In genomic region chr11:98965416-98966077, GRCm38 (mm10) we compare ENCODE assay signal across 8 mouse cellular contexts. TPM values are rescaled to one million over a fixed set of nuclear protein-coding genes. Genes with fewer than 3 reads are reported as not detected.
DNase-seq lines count a peak whose midpoint lies in the region; ATAC-seq lines count a peak whose summit lies in the region.

No protein-coding gene starts in this region.

- no peak overlapping the region for H3K9ac ChIP-seq in midbrain, embryonic 16.5 days (ENCODE audit: low read depth, low read length)
- peak overlapping the region; percentile 31 for H3K9ac ChIP-seq in limb, embryonic 12.5 days (replicated peaks)
- H3K9ac ChIP-seq in stomach, embryonic 16.5 days (ENCODE audit: low read length), result peak overlapping the region; percentile 88

- peaks cover 100% of the 10 kb centered on the region for H3K4me1 ChIP-seq in midbrain, embryonic 10.5 days
- peaks cover 88% of the 10 kb centered on the region for H3K4me1 ChIP-seq in midbrain, embryonic 16.5 days (ENCODE audit: control insufficient read depth, insufficient read depth, low read length)
- peaks cover 99% of the 10 kb centered on the region for H3K4me1 ChIP-seq in limb, embryonic 12.5 days (replicated peaks)
- H3K4me1 ChIP-seq in stomach, embryonic 16.5 days (ENCODE audit: control insufficient read depth, insufficient read depth, low read length), result peaks cover 88% of the 10 kb centered on the region

- H3K27me3 ChIP-seq in midbrain, embryonic 10.5 days (ENCODE audit: low read depth, poor library complexity, severe bottlenecking), result peaks cover 68% of the 10 kb centered on the region
- peaks cover 10% of the 10 kb centered on the region for H3K27me3 ChIP-seq in midbrain, embryonic 16.5 days (ENCODE audit: control insufficient read depth, insufficient read depth, low read depth, low read length)
- H3K27me3 ChIP-seq in limb, embryonic 12.5 days, result no peaks in the 10 kb centered on the region
- no peaks in the 10 kb centered on the region for H3K27me3 ChIP-seq in stomach, embryonic 16.5 days (ENCODE audit: control insufficient read depth, insufficient read depth, low read length)

- intact Hi-C loops in gastrocnemius, postnatal 36 days (cut with DNase I), result no loop called here

- H3K4me3 ChIP-seq in midbrain, embryonic 10.5 days, result peak overlapping the region; percentile 74
- no peak overlapping the region for H3K4me3 ChIP-seq in midbrain, embryonic 16.5 days (ENCODE audit: low read depth, low read length)
- peak overlapping the region; percentile 73 for H3K4me3 ChIP-seq in limb, embryonic 12.5 days (replicated peaks)
- peak overlapping the region; percentile 79 for H3K4me3 ChIP-seq in stomach, embryonic 16.5 days (replicated peaks; ENCODE audit: low read length)

- no peak for ATAC-seq in midbrain, embryonic 16.5 days
- ATAC-seq in limb, embryonic 12.5 days (ENCODE audit: insufficient number of reproducible peaks, insufficient read depth, low FRiP score, low TSS enrichment, low read depth), result no peak
- no peak for ATAC-seq in stomach, embryonic 16.5 days (ENCODE audit: insufficient read depth, low FRiP score)

- H3K4me2 ChIP-seq in midbrain, embryonic 16.5 days (ENCODE audit: low read length), result no peak overlapping the region
- peak overlapping the region; percentile 99 for H3K4me2 ChIP-seq in limb, embryonic 12.5 days
- peak overlapping the region; percentile 100 for H3K4me2 ChIP-seq in stomach, embryonic 16.5 days (ENCODE audit: low read depth, low read length)

- H3K9me3 ChIP-seq in midbrain, embryonic 10.5 days (replicated peaks), result no peaks in the 10 kb centered on the region
- H3K9me3 ChIP-seq in midbrain, embryonic 16.5 days (replicated peaks; ENCODE audit: control insufficient read depth, low read length, poor library complexity, severe bottlenecking), result no peaks in the 10 kb centered on the region
- H3K9me3 ChIP-seq in limb, embryonic 12.5 days, result no peaks in the 10 kb centered on the region
- H3K9me3 ChIP-seq in stomach, embryonic 16.5 days (replicated peaks; ENCODE audit: control insufficient read depth, low read length), result no peaks in the 10 kb centered on the region

- H3K27ac ChIP-seq in midbrain, embryonic 10.5 days (replicated peaks), result peak overlapping the region; percentile 85
- no peak overlapping the region; the same call in 1 of the 2 replicates for H3K27ac ChIP-seq in midbrain, embryonic 16.5 days (ENCODE audit: low read length)
- peak overlapping the region; percentile 94 for H3K27ac ChIP-seq in limb, embryonic 12.5 days
- peak overlapping the region; percentile 98 for H3K27ac ChIP-seq in stomach, embryonic 16.5 days (ENCODE audit: low read length)

- WGBS in midbrain, embryonic 10.5 days, result 5% methylated on average over 11 of the region's 11 CpGs
- 7% methylated on average over 11 of the region's 11 CpGs for WGBS in midbrain, embryonic 16.5 days
- 12% methylated on average over 11 of the region's 11 CpGs for WGBS in limb, embryonic 12.5 days
- 17% methylated on average over 11 of the region's 11 CpGs for WGBS in stomach, embryonic 16.5 days

- peak; percentile 49 for DNase-seq in cerebellum, adult 11-12 months
- no peak for DNase-seq in cerebellum, postnatal 36 days
- no peak for DNase-seq in midbrain, embryonic 10.5 days (ENCODE audit: low spot score)
- no peak for DNase-seq in gastrocnemius, postnatal 10 days
- no peak for DNase-seq in gastrocnemius, postnatal 36 days

- H3K36me3 ChIP-seq in midbrain, embryonic 10.5 days, result peaks cover 20% of the 10 kb centered on the region
- H3K36me3 ChIP-seq in midbrain, embryonic 16.5 days (ENCODE audit: control insufficient read depth, insufficient read depth, low read length), result no peaks in the 10 kb centered on the region
- H3K36me3 ChIP-seq in limb, embryonic 12.5 days, result peaks cover 42% of the 10 kb centered on the region
- H3K36me3 ChIP-seq in stomach, embryonic 16.5 days (ENCODE audit: control insufficient read depth, insufficient read depth, low read length), result peaks cover 16% of the 10 kb centered on the region

RNA-seq across cellular contexts. Expression of gene Gjd3, which starts 17.3 kb away (rescaled TPM):
- polyA plus RNA-seq in midbrain, embryonic 10.5 days (2016; fragmentation: Nextera tagmentation; extraction: Ambion mirVana), result 0.16 TPM in 1 of 2 replicates, not detected in the other
- 1.0 and 1.9 TPM in 2 replicates for polyA plus RNA-seq in midbrain, embryonic 16.5 days (2015; fragmentation: Nextera tagmentation; extraction: Ambion mirVana)
- 0.51 TPM in 1 of 2 replicates, not detected in the other for polyA plus RNA-seq in limb, embryonic 12.5 days (2016; fragmentation: Nextera tagmentation; extraction: Ambion mirVana)
- 0.44 TPM in 1 of 2 replicates, not detected in the other for polyA plus RNA-seq in stomach, embryonic 16.5 days (2015; fragmentation: Nextera tagmentation; extraction: Ambion mirVana)
- not detected for total RNA-seq in gastrocnemius, postnatal 10 days (2021)
- total RNA-seq in gastrocnemius, postnatal 36 days (2021), result not detected

RNA-seq across cellular contexts. Expression of gene Rara, which starts 37.9 kb away (rescaled TPM):
- 15.5 and 16.1 TPM in 2 replicates for polyA plus RNA-seq in midbrain, embryonic 10.5 days (2016; fragmentation: Nextera tagmentation; extraction: Ambion mirVana)
- polyA plus RNA-seq in midbrain, embryonic 16.5 days (2015; fragmentation: Nextera tagmentation; extraction: Ambion mirVana), result 9.5 and 9.6 TPM in 2 replicates
- 47.1 TPM in 2 replicates for polyA plus RNA-seq in limb, embryonic 12.5 days (2016; fragmentation: Nextera tagmentation; extraction: Ambion mirVana)
- polyA plus RNA-seq in stomach, embryonic 16.5 days (2015; fragmentation: Nextera tagmentation; extraction: Ambion mirVana), result 28.8 and 30.1 TPM in 2 replicates
- 10 to 100 TPM; 22.6 to 31.5 TPM for total RNA-seq in gastrocnemius, postnatal 10 days (2021)
- total RNA-seq in gastrocnemius, postnatal 36 days (2021), result 10 to 100 TPM in 1 of 2 experiments, 1 to 10 TPM in 1; 8.7 to 13.2 TPM

RNA-seq across cellular contexts. Expression of gene Cdc6, which starts 57.9 kb away (rescaled TPM):
- 53.3 and 67.8 TPM in 2 replicates for polyA plus RNA-seq in midbrain, embryonic 10.5 days (2016; fragmentation: Nextera tagmentation; extraction: Ambion mirVana)
- polyA plus RNA-seq in midbrain, embryonic 16.5 days (2015; fragmentation: Nextera tagmentation; extraction: Ambion mirVana), result 2.4 TPM in 2 replicates
- 44.8 and 48.5 TPM in 2 replicates for polyA plus RNA-seq in limb, embryonic 12.5 days (2016; fragmentation: Nextera tagmentation; extraction: Ambion mirVana)
- 26.9 and 28.1 TPM in 2 replicates for polyA plus RNA-seq in stomach, embryonic 16.5 days (2015; fragmentation: Nextera tagmentation; extraction: Ambion mirVana)
- total RNA-seq in gastrocnemius, postnatal 10 days (2021), result 1 to 10 TPM; 2.3 to 3.5 TPM
- under 1 TPM; 0.20 to 0.64 TPM for total RNA-seq in gastrocnemius, postnatal 36 days (2021)

RNA-seq across cellular contexts. Expression of gene Top2a, which starts 58.4 kb away (rescaled TPM):
- 357 and 364 TPM in 2 replicates for polyA plus RNA-seq in midbrain, embryonic 10.5 days (2016; fragmentation: Nextera tagmentation; extraction: Ambion mirVana)
- polyA plus RNA-seq in midbrain, embryonic 16.5 days (2015; fragmentation: Nextera tagmentation; extraction: Ambion mirVana), result 20.4 and 29.1 TPM in 2 replicates
- 347 and 362 TPM in 2 replicates for polyA plus RNA-seq in limb, embryonic 12.5 days (2016; fragmentation: Nextera tagmentation; extraction: Ambion mirVana)
- 186 and 188 TPM in 2 replicates for polyA plus RNA-seq in stomach, embryonic 16.5 days (2015; fragmentation: Nextera tagmentation; extraction: Ambion mirVana)
- 10 to 100 TPM; 33.9 to 43.9 TPM for total RNA-seq in gastrocnemius, postnatal 10 days (2021)
- 1 to 10 TPM; 2.9 to 4.5 TPM for total RNA-seq in gastrocnemius, postnatal 36 days (2021)
